Mouse (Mus musculus): ENCODE measurements around the gene Pax1. TPM values are rescaled to one million over a fixed set of nuclear protein-coding genes. Genes with fewer than 3 reads are reported as not detected.

The Pax1 gene
- polyA plus RNA-seq, 1 experiment from 2014 or later = 1.7 TPM

DNA sequence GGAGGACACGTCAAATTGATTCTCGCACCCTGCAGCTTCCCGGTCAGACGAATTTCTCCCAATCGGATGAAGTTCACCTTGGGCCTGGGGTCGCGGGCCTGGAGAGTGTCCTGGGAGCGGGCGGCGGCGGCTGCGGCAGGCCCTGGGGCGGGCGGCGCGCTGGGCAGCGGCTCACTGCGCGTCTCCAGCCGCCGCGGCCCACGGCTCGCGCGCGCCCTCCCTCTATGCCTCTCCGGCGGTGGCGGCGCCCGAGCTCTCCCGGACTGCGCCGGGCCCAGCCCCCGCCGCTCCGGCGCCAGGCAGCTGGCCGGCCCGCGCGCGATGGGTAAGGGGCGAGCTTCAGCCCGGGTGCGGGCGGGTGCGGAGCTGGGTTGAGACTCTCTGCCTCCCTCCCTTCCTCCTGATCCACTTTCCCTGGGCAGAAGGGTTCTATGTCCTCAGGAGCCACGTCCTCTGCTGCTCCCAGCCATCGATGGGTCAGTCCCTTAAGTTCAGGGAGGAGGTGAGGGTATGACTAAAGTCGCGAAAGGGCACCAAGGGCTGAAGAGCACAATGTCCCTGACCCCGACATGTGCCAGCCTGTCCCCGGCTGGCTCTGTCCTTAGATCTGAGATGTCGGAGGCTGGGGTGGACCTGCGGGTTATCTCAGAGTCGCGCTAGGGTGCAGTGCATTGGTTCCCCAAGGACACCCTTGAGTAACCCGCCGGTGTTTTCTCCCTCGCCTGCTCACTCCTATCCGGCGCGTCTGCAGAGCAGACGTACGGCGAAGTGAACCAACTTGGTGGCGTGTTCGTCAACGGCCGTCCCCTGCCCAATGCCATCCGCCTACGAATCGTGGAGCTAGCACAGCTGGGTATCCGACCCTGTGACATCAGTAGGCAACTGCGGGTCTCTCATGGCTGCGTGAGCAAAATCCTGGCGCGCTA, 3.5 kb downstream of the Pax1 start:
- under 1% methylated on average over 80 of the region's 80 CpGs for WGBS
- peaks cover 94% of the 10 kb centered on the region for H3K27me3 ChIP-seq
- no peak overlapping the region for H3K27ac ChIP-seq (replicated peaks)
- no peaks in the 10 kb centered on the region for H3K9me3 ChIP-seq
- H3K9ac ChIP-seq = peak overlapping the region; percentile 49; the same call in 1 of the 2 replicates
- H3K4me2 ChIP-seq = peak overlapping the region; percentile 43
- no peaks in the 10 kb centered on the region for H3K36me3 ChIP-seq
- H3K4me3 ChIP-seq = peak overlapping the region; percentile 30
- H3K4me1 ChIP-seq (replicated peaks) = peaks cover 10% of the 10 kb centered on the region
- peak; percentile 49 for ATAC-seq (ENCODE audit: low read depth)

DNA sequence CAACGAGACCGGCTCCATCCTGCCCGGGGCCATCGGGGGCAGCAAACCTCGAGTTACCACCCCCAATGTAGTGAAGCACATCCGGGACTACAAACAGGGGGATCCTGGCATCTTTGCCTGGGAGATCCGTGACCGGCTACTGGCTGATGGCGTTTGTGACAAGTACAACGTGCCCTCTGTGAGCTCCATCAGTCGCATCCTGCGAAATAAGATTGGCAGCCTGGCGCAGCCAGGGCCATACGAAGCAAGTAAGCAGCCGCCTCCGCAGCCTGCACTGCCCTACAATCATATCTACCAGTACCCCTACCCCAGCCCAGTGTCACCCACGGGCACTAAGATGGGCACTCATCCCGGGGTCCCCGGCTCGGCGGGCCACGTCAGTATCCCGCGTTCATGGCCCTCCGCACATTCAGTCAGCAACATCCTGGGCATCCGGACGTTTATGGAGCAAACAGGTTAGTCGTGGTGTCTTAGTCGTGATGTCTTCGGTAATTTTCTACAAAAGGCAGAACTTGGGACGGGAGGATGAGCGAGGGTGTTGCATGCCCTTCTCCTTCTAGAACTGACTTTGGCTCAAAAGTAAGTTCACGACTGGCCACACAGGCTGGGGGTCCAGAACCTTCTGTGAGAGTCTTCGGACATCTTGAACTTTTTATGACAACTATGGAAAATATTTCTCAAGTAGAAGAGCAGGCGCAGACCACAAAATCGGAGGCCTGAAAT, 4.3 kb downstream of the Pax1 start:
- peaks cover 10% of the 10 kb centered on the region for H3K4me1 ChIP-seq (replicated peaks)
- H3K9me3 ChIP-seq = no peaks in the 10 kb centered on the region
- H3K27ac ChIP-seq (replicated peaks) = no peak overlapping the region
- H3K4me2 ChIP-seq = peak overlapping the region; percentile 43
- no peaks in the 10 kb centered on the region for H3K36me3 ChIP-seq
- ATAC-seq (ENCODE audit: low read depth) = no peak
- 2% methylated on average over 36 of the region's 36 CpGs for WGBS
- peak overlapping the region; percentile 30 for H3K4me3 ChIP-seq
- 0 out of 2 replicates have a peak overlapping the region, but pooled peaks have one; percentile 22 for H3K9ac ChIP-seq
- peaks cover 94% of the 10 kb centered on the region for H3K27me3 ChIP-seq

DNA sequence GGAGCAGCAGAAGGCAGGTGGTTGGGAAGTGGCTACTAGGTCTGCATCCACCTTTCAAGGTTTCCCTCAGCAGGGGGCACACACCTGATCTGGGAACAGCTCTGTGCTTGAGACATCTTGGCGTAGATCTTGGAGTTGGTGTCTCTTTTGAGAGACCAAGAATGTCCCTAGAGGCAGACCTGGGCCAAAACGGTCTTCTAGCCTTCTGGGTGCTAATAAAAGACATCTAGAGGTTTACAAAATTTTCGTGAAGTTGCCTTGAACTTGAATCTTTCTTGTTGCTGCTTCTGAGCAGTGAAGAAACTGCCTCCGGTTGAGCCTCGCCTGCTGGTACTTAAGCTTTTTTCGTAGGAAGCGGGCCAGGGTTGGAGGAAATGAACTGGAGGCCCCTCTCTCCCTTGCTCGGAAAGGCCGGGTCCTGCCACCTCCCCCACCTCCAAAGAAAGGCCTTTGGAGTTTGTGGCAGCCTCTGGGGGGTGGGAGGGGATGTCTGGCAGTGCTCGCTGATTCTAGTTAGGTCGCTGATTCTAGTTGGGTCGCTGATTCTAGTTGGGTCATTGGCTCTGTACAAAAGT, 5.6 kb downstream of the Pax1 start:
- H3K4me2 ChIP-seq = no peak overlapping the region
- no peaks in the 10 kb centered on the region for H3K36me3 ChIP-seq
- H3K4me3 ChIP-seq = peak overlapping the region; percentile 17; the same call in 1 of the 2 replicates
- peaks cover 10% of the 10 kb centered on the region for H3K4me1 ChIP-seq (replicated peaks)
- H3K9ac ChIP-seq = no peak overlapping the region
- ATAC-seq (ENCODE audit: low read depth) = no peak
- H3K9me3 ChIP-seq = no peaks in the 10 kb centered on the region
- WGBS = 5% methylated on average over 12 of the region's 12 CpGs
- H3K27ac ChIP-seq (replicated peaks) = no peak overlapping the region
- peaks cover 93% of the 10 kb centered on the region for H3K27me3 ChIP-seq

DNA sequence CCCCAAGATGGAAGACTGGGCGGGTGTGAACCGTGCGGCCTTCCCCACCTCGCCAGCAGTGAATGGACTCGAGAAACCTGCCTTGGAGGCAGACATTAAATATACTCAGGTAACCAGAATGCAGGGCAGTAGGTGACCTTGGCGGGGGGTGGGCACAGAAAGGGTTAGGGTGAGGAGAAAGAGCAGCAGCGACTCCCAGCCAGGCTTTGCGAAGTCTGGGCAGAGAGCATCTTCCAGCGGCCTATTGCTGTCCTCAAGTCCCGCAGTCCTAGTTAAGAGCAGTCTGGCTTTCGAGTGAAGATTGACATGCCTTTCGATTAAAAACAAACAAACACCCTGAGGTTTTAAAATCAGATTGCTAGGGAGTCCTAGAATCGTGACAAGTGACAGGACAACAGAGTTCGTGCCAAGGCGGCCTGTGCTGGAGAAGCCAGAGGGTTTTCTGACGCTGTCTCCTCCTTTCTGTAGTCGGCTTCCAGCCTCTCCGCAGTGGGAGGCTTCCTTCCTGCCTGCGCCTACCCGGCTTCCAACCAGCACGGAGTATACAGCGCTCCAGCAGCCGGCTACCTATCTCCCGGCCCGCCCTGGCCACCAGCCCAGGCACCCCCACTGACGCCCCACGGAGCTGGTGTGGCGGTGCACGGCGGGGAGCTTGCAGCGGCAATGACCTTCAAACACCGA, 6.3 kb downstream of the Pax1 start:
- Histone ChIP-seq H3K36me3 (no peaks in the 10 kb centered on the region), H3K27ac (replicated peaks) (no peak overlapping the region), H3K4me3 (peak overlapping the region; percentile 17; the same call in 1 of the 2 replicates), H3K4me1 (replicated peaks) (peaks cover 10% of the 10 kb centered on the region), H3K4me2 (peak overlapping the region; percentile 14; the same call in 1 of the 2 replicates), H3K9me3 (no peaks in the 10 kb centered on the region), H3K27me3 (peaks cover 93% of the 10 kb centered on the region), H3K9ac (no peak overlapping the region)
- ATAC-seq (ENCODE audit: low read depth) = no peak
- under 1% methylated on average over 32 of the region's 32 CpGs for WGBS

DNA sequence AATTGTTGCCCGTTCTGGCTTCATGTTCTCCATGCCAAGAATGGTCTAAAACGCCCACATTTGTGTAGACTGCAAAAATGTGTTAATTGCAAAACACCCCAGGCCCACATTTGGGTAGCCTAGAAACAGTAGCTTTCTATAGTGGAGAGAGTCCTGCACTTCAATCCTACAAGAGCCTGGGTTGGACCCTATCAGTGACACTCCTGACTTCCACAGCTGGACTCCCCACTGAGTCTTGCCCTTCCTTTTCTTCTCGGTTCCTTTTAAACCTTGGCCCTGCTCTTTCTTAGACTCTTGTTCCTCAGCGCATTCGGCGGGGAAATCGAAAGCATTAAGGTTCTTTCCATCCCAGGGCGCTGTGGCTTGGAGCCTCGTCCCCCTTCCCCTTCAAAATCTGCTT, 7.8 kb downstream of the Pax1 start:
- Histone ChIP-seq H3K36me3 (no peaks in the 10 kb centered on the region), H3K4me1 (replicated peaks) (peaks cover 15% of the 10 kb centered on the region), H3K4me3 (peak overlapping the region; percentile 1; the same call in 1 of the 2 replicates), H3K4me2 (no peak overlapping the region), H3K9ac (no peak overlapping the region), H3K27ac (replicated peaks) (no peak overlapping the region), H3K27me3 (peaks cover 93% of the 10 kb centered on the region), H3K9me3 (no peaks in the 10 kb centered on the region)
- WGBS = 2% methylated on average over 9 of the region's 9 CpGs
- ATAC-seq (ENCODE audit: low read depth) = no peak

DNA sequence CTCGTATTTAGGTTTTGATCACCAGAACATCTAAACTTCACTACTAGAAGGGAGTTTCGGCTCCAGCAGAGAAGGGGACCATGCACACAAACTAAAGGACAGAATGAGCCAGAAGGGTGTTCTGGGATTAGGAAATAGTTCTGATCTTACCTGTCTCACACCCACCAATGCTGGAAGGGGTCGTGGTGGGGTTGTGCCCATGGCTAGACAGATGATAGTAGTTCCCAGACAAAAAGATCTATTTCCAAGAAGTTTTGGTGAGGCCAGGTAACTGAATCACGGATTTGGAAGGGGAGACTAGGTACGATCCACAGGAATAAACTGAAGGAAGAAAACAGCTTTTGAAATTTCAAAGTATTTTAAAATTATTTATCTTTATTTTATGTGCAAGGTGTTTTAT, 8.4 kb downstream of the Pax1 start:
- ATAC-seq (ENCODE audit: low read depth) = no peak

DNA sequence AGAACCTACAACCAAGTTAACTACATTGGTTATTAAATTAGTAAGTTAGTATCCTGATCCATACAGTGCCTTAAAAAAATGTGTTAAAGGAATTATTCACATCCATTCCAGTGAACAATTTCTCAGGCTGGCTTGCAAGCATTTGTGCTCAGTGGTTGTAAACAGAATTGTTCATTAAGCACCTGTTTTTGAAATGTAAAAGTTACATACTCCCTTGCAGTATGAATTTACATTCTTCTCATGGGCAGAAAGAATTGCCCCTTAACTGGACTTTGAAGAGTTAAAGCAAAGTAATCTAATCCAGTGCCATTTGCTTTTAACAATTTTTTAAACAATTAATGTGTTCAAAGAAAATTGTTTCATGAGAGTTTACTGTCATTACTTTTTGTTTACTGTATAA, 9.6 kb downstream of the Pax1 start:
- Histone ChIP-seq H3K4me1 (replicated peaks) (0 out of 2 replicates have a peak, but pooled peaks cover 5% of the 10 kb centered on the region), H3K27me3 (peaks cover 93% of the 10 kb centered on the region), H3K36me3 (no peaks in the 10 kb centered on the region), H3K9ac (no peak overlapping the region), H3K4me3 (no peak overlapping the region), H3K4me2 (no peak overlapping the region), H3K27ac (replicated peaks) (no peak overlapping the region), H3K9me3 (no peaks in the 10 kb centered on the region)
- no peak for ATAC-seq (ENCODE audit: low read depth)

More for the DNA sequence above, 8.4 kb downstream of the Pax1 start:
- peak overlapping the region; percentile 1; the same call in 1 of the 2 replicates for H3K4me3 ChIP-seq
- H3K9me3 ChIP-seq = no peaks in the 10 kb centered on the region
- H3K9ac ChIP-seq = no peak overlapping the region
- H3K27me3 ChIP-seq = peaks cover 93% of the 10 kb centered on the region
- WGBS = 12% methylated on average over 5 of the region's 5 CpGs
- H3K36me3 ChIP-seq = no peaks in the 10 kb centered on the region
- no peak overlapping the region for H3K27ac ChIP-seq (replicated peaks)
- no peak overlapping the region for H3K4me2 ChIP-seq
- peaks cover 12% of the 10 kb centered on the region for H3K4me1 ChIP-seq (replicated peaks)

DNA sequence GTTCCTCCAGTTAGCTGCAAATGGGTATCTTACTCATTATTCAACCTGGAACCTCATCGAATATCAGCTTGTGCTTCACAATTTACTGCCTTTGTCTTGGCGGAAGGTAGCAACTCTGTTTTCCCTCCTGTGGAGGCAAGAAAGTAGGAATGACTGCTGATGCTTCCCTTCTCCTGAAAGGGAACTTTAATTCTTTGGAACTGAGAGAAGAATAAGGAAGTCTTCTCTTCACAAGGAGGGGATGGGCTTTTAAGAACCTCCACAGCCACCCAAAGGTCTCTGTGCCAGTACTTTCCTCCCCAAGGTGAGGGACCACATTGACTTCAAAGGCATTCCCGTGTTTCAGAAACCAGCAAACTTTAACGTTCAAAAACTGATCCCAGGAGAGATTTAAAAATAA, 10.1 kb downstream of the Pax1 start:
- Histone ChIP-seq H3K4me3 (no peak overlapping the region), H3K4me1 (replicated peaks) (0 out of 2 replicates have a peak, but pooled peaks cover 5% of the 10 kb centered on the region), H3K9ac (no peak overlapping the region), H3K4me2 (no peak overlapping the region), H3K27me3 (peaks cover 93% of the 10 kb centered on the region), H3K9me3 (no peaks in the 10 kb centered on the region), H3K27ac (replicated peaks) (no peak overlapping the region), H3K36me3 (no peaks in the 10 kb centered on the region)
- no peak for ATAC-seq (ENCODE audit: low read depth)
- WGBS = 4% methylated on average over 4 of the region's 4 CpGs

DNA sequence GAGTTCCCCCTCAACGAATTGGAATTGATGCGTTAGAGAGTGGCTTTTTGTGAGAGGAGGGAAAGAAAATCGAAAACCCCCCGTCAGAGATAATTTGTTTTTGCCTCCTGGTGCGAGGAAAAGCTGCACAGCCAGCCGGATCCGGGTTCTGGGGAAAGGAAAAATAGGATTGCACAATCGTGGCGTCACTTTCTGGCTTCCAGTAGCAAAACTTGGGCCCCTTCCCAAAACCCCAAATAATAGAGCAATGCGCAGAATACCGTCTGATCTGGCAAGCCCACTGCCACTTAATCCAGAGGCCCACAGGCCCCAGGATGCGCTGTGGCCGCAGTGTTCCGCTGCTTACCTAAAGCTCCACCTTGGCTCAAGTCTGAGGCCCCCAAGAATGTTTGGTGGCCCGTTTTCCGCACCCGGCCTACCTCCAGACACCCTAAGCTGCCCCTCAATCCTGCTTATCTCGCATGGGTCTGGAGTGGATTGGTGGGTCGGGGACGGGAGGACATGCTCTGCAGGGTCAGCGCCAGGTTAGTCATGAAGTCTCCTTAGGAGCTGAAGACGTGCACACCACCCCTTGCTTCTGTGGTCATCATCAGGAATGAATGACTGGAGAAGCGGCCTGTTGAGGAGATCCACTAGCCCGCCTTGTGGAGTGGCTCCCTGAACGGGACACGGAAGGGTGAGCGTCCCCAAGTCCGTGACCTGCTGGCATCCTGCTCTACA, 11.4 kb downstream of the Pax1 start:
- WGBS = 2% methylated on average over 28 of the region's 28 CpGs
- H3K27ac ChIP-seq (replicated peaks) = no peak overlapping the region
- H3K9me3 ChIP-seq = no peaks in the 10 kb centered on the region
- H3K9ac ChIP-seq = no peak overlapping the region
- H3K4me3 ChIP-seq = no peak overlapping the region
- H3K4me1 ChIP-seq (replicated peaks) = 0 out of 2 replicates have a peak, but pooled peaks cover 5% of the 10 kb centered on the region
- no peaks in the 10 kb centered on the region for H3K36me3 ChIP-seq
- H3K4me2 ChIP-seq = peak overlapping the region; percentile 6; the same call in 1 of the 2 replicates
- no peak for ATAC-seq (ENCODE audit: low read depth)
- peaks cover 93% of the 10 kb centered on the region for H3K27me3 ChIP-seq

DNA sequence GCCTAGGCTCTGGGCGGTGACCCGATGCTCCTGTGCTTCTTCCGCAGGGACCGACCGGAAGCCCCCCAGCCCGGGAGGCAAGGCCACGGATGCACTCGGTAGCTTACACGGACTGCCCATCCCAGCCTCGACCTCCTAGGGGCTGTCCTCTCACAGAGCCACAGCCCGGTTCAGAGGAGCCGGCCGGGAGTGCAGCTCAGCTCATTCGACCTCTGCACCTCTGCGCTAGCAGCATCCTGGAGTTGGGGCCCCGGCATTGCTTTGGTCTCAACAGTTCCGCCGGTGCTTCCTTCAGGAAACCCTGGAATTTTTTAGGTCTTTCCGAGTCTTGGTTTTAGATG, 11.9 kb downstream of the Pax1 start:
- Histone ChIP-seq H3K36me3 (no peaks in the 10 kb centered on the region), H3K9me3 (no peaks in the 10 kb centered on the region), H3K27me3 (peaks cover 93% of the 10 kb centered on the region), H3K9ac (no peak overlapping the region), H3K4me3 (no peak overlapping the region), H3K4me1 (replicated peaks) (0 out of 2 replicates have a peak, but pooled peaks cover 5% of the 10 kb centered on the region), H3K4me2 (peak overlapping the region; percentile 6; the same call in 1 of the 2 replicates), H3K27ac (replicated peaks) (no peak overlapping the region)
- WGBS = under 1% methylated on average over 19 of the region's 19 CpGs
- no peak; the same call in 1 of the 2 replicates for ATAC-seq (ENCODE audit: low read depth)

DNA sequence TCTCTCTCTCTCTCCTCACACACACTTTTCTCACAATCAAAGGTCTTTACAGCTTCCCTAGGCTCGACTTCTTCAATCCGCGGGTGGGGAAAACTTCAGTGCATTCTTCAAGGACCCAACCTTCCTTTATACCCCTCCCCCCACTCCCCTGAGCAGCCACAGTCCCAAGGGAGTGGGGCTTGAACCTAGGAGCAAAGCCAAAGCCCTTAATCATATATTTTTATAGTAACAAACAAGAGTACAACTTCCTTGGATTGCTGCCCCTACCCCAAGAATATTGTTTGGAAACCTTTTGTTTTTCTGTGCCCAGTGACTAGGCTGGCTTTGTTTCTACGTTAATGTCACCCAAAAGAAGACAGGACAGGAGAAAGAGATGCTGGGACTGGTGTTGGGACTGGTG, 12.5 kb downstream of the Pax1 start:
- WGBS = 2% methylated on average over 4 of the region's 4 CpGs
- peaks cover 97% of the 10 kb centered on the region for H3K27me3 ChIP-seq
- no peaks in the 10 kb centered on the region for H3K9me3 ChIP-seq
- H3K27ac ChIP-seq (replicated peaks) = no peak overlapping the region
- H3K4me1 ChIP-seq (replicated peaks) = 0 out of 2 replicates have a peak, but pooled peaks cover 5% of the 10 kb centered on the region
- H3K4me3 ChIP-seq = no peak overlapping the region
- H3K36me3 ChIP-seq = no peaks in the 10 kb centered on the region
- no peak overlapping the region for H3K9ac ChIP-seq
- ATAC-seq (ENCODE audit: low read depth) = no peak
- no peak overlapping the region for H3K4me2 ChIP-seq
